Mouse (Mus musculus) right cerebral cortex, adult 2 months (tissue): Measurements from ENCODE around the gene Ankrd33b.
A peak's percentile ranks its signal among the peaks of the same experiment; 100 is the strongest.

Experiments used
- DNase-seq, 2 experiments: peaks; one replicate each; pipeline ENCODE4 v3.0.0; 2021 to 2022; ENCODE audit warnings: low spot score in 2 of 2

Ankrd33b gene

GRCm38 (mm10) chr15:31304302-31304701 is 63.2 kb downstream of the Ankrd33b start:
- no peak for DNase-seq

- no peak for DNase-seq
These were observed 65.1 kb downstream of the Ankrd33b start for GRCm38 (mm10) chr15:31302293-31302990.

GRCm38 (mm10) chr15:31299258-31299917 is 68.1 kb downstream of the Ankrd33b start:
- DNase-seq = no peak

- DNase-seq = no peak
These were observed 69.8 kb downstream of the Ankrd33b start for GRCm38 (mm10) chr15:31297777-31298137.

- no peak for DNase-seq
These were observed 70.4 kb downstream of the Ankrd33b start for GRCm38 (mm10) chr15:31296882-31297776.

- DNase-seq = no peak
These were observed 73.2 kb downstream of the Ankrd33b start for GRCm38 (mm10) chr15:31294311-31294710.

GRCm38 (mm10) chr15:31292627-31293026 is 74.9 kb downstream of the Ankrd33b start:
- DNase-seq = no peak

GRCm38 (mm10) chr15:31285695-31286094 is 81.8 kb downstream of the Ankrd33b start:
- DNase-seq = no peak

GRCm38 (mm10) chr15:31284922-31285631 is 82.4 kb downstream of the Ankrd33b start:
- peak; percentile 22 to 44 for DNase-seq

GRCm38 (mm10) chr15:31284142-31284541 is 83.4 kb downstream of the Ankrd33b start:
- no peak for DNase-seq

GRCm38 (mm10) chr15:31282353-31282752 is 85.2 kb downstream of the Ankrd33b start:
- DNase-seq = no peak

GRCm38 (mm10) chr15:31281830-31282229 is 85.7 kb downstream of the Ankrd33b start:
- no peak for DNase-seq

- no peak for DNase-seq
These were observed 86.8 kb downstream of the Ankrd33b start for GRCm38 (mm10) chr15:31280683-31281082.

GRCm38 (mm10) chr15:31280059-31280458 is 87.5 kb downstream of the Ankrd33b start:
- no peak for DNase-seq

- no peak for DNase-seq
These were observed 87.9 kb downstream of the Ankrd33b start for GRCm38 (mm10) chr15:31279577-31280004.

- no peak for DNase-seq
These were observed 88.4 kb downstream of the Ankrd33b start for GRCm38 (mm10) chr15:31279120-31279519.

GRCm38 (mm10) chr15:31278090-31278489 is 89.4 kb downstream of the Ankrd33b start:
- DNase-seq = no peak

GRCm38 (mm10) chr15:31273509-31273908 is 94.0 kb downstream of the Ankrd33b start:
- no peak for DNase-seq

GRCm38 (mm10) chr15:31272695-31273094 is 94.8 kb downstream of the Ankrd33b start:
- DNase-seq = no peak

- DNase-seq = no peak
These were observed 98.0 kb downstream of the Ankrd33b start for GRCm38 (mm10) chr15:31269558-31269957.

GRCm38 (mm10) chr15:31268148-31268547 is 99.4 kb downstream of the Ankrd33b start:
- no peak for DNase-seq

GRCm38 (mm10) chr15:31265845-31266244 is 101.7 kb downstream of the Ankrd33b start:
- DNase-seq = no peak
